Mouse (Mus musculus): ENCODE measurements around the gene Gm9837.

Gene Gm9837

DNA sequence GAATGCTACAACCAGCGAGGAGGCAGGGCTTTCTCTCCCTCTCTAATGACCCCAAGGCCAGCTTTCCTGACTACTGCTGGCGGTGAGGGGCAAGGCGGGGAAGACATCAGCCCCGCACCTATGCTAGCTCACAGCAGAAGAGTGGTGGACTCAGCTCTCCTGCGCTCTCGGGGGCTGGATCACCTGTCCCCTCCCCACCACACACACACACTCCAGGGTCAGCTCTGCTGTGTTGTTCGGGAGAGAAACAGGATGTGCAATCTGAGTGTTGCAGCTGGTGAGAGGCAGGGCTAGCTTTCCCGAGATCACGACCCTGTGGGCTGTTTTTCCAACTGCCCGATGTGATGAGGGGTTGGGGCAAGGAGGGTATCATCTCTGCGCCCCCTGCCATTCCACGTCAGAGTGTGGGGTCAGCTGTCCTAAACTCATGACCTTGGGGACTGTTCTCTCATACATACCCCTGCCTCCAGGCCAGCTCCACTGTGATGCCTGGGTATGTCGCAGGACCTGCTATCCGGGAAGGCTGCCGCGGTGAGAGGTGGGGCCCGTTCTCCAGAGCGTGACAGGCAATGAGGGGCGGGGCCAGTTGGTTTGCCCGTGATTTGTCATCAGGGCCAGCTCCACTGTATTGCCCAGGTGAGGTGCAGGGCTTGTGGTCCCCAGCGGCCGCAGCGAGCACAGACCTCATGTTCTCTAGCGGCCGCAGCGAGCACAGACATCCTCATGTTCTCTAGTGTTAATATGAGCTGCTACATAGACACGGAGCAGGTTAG is 16.7 kb upstream of the Gm9837 start:
- peak in 1 of 2 experiments; percentile 11 for DNase-seq

DNA sequence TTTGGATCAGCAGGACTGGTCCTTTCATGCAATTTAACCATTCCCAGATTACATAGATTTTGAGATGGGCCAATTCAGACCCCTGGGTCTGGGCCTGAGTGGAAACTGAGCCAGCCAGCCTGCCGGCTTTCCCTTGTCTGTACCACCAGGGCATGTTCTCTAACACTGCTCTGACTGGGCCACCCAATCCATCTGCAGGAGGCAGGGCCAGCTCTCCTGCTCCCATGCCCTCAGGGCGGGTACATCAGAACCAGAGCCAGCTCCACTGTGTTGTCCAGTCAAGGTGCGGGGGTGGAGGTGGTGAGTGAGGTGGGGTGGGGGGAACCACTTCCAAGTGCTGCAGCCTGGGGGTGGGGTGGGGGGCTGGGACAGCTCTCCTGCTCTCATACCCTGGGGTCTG is 16.1 kb upstream of the Gm9837 start:
- DNase-seq, result no peak

DNA sequence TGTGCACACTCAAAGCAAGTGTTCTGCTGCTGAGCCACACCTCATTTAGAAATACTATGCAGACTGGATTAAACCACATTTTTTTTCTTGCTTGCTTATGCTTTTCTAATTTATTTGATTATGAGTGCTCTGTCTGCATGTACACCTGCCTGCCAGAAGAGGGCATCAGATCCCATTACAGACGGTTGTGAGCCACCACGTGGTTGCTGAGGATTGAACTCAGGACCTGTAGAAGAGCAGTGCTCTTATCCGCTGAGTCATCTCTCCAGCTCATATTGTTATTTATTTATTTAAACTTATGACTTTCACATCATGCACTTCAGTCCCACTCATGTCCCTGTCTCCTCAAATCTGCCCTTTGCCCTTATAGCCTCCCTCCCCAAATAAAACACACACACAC is 15.4 kb upstream of the Gm9837 start:
- DNase-seq, result peak in 1 of 2 experiments; percentile 15

DNA sequence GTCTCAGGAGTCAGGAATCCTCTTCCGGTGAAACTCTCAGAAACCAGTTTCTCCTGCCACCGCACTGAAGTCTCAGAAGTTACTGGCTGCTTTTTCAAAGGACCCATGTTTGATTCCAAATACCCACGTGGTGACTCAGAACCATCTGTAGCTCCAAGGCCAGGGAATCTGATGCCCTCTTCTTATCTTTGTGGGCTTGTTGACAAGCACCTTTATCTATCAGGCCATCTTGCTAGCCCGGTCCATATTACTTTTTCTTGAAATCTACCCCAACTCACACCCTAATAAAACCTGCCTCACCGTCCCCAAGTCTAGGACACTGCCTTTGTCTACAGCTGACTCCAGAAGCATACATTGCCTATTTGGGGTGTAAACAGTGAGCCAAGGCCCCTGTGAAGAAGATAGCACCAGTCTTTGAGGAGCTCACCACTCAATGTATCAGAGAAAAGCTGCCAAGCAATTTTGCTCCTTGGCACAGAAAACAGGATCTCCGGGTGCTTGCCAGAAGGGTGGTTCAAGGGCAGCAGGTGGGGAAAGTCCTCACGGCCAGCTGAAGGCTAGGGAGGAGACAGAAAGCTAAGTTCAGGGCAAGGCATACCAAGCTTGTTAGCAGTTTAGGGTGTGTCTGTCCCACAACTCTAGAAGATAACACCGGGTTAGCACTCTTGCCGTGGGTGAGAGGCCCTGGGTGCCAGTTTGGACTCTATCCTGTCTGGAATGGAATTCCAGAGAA is 13.0 kb upstream of the Gm9837 start:
- no peak for DNase-seq

DNA sequence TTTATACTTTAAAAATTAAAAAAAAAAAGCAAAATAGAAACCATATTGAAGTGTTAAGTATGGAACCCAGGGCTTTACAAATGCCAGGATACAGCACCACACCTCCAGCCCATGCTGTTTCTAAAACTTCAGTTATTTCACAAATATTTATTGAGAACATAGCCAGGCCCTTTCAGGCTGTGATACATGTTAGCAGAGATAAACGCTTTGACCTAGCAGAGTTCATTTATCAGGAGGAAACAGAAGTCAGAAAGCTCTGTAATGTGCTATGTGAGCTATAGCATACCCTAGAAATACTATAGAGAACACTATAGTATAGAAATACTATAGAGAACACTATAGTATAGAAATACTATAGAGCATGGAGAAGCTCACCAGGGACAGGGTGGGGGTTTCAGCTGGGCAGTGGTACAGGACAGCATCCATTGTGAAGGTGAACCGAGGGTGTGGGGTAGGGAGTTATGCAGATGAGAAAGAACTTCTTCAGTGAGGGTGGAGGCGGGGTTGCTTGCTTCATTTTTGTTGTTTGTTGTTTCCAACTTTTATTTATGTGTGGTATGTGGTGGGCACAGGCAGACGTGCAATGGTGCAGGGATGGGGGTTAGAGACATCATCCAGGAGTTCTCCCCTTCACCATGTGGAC is 10.9 kb upstream of the Gm9837 start:
- no peak for DNase-seq

DNA sequence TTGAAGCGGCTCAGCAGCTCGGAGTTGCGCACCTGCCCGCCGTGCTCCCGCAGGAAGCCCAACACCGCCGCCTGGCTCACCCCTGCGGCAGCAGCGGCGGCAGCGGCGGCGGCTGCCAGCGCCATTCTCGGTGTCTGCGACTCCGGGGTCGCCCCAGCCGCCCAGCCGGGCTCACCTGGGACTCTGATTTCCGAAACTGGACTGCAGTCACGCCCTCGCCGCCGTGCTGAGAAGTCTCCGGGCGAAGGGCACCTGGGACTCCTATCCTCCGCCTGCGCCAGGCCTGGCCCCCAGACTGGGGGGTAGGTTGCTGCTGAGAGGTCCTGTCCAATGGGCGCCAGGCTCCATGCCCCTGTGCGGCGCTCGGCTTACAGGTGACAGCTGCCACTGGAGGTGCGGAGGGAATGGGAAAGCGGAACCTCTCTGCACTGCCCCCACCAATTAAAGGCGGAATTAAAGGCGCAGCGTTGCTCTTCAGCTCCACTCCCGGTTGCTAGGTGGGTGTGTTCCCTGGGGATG is 9.6 kb upstream of the Gm9837 start, which contains the start of the genes Gm9945 and Sowaha:
TSS of gene Gm9945 (plus strand) at position 384 of the 519 bp plus-strand sequence.
TSS of gene Sowaha (minus strand) at position 492 of the 519 bp plus-strand sequence.
- DNase-seq, result no peak

DNA sequence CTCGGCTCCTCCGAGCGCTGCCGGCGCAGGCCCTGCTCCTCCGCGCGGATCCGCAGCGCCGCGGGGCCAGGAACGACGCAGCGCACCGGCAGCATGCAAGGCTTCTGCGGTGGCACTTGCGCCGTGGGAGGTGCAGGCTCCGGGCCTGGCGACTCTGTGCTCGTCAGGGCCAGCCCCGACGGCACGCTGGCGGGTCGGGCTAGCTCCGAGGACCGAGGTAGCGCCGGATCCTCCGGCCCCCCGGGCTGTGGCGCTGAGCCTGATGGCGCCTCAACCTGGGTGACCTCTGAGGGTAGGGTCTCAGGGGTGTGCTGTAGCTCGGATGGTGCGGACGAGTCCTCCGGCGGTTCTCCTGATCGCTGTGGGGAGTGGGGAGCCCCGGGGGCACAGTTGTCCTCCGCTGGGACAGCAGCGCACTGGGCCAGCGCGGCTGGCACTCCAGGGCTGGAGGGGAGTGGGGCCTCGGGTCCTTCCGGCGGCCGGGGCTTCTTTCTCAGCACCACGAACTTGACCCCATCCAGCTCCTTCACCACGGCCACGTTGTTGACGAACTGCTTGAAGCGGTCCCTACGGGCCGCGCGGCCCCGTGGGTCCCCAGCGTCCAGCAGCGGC is 9.0 kb upstream of the Gm9837 start:
- DNase-seq, result no peak

DNA sequence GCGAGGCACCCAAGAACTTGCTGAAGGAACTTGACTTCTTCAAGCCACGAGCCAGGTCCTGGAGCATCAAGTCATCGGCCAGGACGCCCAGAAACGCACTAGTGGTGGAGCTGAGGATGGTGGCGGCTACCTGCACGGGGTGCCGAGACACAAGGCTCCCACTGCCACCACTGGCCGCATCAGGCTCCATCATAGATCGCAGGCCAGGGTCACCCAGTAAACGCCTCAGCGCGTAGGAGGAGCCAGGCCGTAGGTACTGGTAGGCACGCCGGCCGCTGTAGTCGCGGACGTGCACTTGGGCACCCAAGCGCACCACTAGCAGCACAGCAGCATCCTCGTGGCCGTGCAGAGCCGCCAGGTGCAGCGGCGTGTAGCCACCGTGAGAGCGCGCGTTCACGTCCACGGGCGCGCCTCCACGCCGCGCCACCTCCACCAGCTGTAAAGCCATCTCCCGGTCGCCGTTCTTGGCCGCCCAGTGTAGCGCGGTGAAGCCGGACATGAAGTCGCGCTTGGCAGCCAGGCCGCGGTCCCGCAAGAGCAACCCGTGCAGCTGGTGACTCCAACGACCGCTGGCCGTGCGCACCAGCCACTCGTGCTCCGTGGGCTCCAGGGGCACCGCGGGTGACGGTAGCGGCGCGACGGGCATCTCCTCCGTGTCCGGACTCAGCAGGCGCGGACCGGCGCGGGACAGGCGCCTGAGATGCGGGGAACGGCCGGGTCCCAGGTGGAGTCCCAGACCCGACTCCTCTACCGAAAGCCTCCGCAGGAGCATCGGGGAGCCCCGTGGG is 8.3 kb upstream of the Gm9837 start:
- no peak for DNase-seq

DNA sequence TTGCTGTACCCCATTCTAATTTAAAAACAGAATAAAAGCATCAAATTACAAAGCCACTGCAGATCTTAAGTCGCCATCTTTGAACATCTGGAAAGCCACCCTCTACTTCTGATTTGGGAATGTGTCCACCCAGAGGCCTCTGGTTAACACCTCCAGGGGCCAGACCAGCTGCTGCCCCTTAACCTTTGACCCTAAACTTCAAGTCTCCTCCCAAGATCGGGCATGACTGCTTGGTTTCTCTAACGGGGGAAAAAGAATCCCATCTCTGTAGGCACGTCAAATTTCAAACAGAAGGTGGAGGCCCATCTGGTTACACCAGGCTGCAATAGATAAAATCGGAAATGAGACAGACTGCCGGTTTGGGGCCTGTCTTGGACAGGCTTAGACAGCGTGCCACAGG is 7.6 kb upstream of the Gm9837 start:
- DNase-seq, result no peak

DNA sequence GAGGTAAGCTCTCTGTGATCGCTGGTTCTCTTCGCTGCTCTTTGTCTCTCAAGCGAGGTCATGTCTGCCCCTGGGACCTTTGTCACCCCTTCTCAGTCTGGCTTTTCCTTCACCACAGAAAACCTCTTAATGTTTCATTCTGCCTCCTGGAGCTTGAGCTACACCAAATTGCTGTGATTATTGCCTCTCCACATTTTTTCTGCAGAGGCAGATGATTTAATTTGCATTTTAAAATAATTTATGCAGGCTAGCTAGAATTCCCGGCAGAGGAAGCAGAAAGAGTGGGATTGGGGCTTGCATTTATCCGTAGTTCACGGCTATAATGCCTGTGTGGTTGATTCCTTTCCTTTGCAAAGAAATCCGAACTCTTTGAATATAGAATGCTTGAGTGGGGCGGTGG is 5.3 kb upstream of the Gm9837 start:
- no peak for DNase-seq

DNA sequence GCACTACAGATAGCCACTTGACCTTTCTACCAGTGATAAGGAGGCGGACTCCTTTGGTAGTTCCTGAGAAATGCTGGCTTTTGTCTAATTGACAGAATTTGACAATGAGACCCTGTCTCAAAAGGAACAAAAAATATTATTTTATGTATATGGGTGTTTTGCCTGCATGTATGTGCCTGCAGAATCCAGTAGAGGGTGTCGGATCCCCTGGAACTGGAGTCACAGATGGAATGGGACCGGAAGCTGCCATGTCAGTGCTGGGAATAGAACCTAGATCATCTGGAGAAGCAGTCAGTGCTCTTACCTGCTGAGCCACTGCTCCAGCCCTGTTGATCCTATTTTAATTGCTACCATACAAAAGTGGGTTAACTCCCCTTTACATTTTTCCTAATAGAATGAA is 2.4 kb upstream of the Gm9837 start:
- no peak for DNase-seq

DNA sequence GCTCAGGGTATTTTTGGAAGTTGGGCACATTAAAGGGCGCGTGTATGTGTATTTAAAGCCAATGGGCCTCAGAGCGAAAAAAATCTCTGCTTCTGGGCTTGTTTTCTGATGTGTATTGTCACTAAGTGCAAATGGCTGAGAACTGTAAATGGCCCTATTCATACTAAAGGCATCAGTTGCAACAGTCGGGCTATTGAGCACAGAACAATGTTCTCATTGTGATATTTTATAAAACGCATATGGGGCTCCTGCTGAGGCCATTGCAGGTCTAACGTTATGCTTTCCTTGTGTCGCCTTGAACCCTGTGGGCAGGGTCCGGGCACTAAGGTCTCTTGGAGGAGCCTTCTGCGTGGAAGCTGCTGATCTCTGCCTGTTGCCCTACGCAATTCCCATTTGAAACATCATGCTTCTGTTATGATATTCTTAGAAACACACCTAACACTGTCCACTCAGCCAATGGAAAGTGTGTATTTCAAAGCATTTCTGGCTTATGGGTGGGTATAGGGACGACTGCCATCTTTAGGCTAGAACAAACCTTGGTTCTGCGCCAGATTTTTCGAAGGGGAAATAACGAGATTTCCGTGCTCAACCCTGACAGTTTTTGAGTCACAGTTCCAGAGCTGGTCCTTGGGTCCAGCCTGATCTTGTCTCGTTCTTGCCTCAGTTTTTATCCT is 848 bp downstream of the Gm9837 start:
- DNase-seq, result no peak

DNA sequence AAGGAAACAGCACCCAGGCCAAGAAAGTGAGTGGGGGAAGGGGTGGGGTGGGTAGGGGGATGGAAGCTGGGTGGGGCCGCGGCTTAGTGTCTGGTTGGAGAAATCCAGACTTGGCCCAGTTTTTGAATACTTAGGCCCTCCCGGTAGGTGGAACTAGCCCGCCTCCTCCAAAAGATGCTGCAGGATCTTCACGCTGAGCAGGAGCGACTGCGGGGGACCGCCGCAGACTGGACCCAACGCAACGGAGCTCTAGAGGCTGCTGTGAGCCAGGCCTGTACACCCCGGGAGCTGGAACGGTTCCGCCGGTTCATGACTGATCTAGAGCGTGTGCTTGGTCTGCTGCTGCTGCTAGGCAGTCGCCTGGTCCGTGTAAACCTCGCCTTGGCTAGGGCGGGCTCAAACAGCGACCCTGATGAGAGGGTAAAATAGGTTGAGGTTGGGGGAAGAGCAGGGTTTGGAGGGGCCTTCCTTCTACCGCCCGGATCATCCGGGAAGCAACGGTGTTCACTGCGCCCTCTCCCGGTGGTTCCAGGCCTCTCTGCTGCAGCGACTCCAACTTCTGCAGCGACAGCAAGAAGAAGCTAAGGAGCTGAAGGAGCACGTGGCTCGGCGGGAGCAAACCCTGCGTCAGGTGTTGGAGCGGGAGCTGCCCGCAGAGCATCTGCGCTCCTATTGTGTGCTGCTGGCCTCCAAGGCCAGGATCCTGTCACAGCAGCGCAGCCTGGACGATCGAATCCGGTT is 3.9 kb downstream of the Gm9837 start:
- DNase-seq, result peak; percentile 50 to 54

DNA sequence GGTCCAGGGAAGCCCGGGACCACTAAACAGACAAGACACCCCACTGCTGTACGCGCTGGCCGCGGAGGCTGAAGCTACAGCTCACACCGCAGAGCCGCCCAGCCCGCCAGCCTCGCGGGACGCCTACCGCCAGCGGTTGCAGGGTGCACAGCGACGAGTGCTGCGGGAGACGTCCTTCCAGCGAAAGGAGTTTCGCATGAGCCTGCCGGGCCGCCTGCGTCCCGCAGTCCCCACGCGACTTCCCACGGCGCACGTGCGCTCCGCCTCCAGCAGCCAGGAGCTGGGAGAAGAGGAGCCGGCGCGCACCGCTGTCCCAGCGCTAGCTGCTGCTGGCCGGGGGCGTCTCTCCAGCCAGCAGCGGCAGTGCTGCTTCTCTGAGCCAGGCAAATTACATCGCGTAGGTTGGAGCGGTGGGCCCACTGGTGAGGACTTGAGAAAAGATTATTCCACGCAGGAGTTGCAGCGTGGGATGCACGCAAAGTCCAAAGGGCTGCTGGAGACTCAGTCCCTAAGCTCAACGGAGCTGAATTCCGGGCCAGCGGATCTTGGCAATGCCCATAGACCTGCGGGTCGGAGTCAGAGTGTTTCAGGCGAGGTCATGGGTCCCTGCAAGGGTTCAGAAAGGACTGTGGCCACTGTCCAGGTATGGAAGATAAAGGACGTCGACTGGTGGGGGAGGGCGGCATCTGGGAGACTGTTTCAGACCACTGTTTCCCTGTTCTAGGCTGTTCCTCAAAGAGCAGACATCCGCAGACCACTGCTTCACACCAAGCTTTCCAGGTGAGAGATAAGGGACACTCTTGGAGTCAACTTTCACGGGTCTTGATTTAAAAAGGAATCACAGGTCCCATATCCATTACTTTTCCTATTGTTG is 6.5 kb downstream of the Gm9837 start:
- DNase-seq, result no peak

DNA sequence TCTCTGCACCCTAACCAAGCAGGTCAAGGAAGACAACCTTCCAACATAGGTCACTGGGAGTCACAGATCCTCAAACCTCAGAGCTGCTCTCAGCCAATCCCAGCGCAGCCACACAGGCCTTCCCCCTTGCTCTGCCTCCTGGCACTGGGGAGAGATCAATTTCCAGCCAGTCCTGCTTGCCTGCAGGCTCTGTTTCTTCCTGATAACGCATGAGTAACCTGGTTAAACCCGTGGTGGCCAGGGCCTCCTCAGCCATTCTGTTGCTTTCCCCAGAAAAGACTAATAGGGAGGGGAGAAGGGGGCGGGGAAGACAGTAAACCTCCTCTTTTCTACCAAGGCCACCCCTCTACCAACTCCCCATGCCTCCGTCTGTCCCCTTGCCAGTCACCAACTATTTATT is 8.6 kb downstream of the Gm9837 start:
- no peak for DNase-seq

DNA sequence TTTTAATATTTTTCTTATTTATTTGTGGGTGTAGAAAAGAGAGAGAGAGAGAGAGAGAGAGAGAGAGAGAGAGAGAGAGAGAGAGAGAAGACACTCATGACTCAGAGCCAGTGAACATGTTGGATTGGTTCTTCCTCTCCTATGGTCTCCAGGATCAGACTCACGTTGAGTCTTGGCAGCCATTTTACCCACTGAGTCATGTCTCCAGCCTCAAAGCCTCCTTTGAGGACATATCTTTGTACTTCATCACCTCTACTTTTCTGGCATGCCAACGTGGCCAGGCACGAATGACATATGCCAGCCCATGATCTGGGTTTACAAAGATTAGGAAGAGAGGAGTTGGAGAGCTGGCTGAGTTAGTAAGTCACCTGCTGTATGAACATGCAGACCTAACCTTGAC is 10.1 kb downstream of the Gm9837 start:
- DNase-seq, result no peak

DNA sequence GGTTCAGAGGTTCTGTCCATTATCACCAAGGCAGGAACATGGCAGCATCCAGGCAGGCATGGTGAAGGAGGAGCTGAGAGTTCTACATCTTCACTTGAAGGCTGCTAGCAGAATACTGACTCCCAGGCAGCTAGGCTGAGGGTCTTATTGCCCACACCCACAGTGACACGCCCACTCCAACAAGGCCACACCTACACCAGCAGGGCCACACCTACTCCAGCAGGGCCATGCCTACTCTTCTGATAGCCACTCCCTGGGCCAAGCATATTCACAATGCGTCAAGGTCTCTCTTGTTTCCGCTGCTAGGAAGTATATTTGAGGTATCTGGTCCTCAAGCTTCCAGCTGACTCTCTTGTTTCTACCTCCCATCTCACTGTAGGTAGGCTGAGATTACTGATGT is 11.3 kb downstream of the Gm9837 start:
- no peak for DNase-seq

DNA sequence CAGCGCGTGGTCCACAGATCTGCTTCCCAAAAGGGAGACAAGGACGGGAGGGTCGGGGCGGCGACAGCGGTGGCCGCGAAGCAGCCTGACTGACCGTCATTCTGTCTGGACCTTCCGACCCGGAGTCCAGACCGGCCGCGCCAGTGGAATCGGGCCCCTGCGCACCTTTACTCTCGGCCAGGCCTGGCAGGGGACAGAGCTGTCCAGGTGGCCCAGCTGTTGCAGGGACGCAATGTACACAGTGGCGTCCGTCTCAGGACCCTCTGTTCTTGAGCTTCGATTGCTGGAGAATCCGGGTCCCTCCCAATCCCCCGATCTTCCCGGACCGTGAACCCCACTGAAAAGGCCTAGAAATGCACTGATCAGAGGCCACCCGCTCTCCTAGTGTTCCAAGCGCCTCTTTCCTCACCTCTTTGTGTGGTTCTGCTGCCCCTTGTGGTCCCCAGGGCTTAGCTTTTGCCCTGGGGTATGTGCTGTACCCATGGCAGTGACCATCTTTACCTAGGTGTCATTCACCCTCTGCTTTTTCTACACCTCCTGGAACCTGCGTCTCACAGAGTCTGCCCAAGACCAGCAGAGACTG is 12.8 kb downstream of the Gm9837 start:
- DNase-seq, result no peak
